Mouse (Mus musculus): ENCODE data around the gene Gm37419. TPM values are rescaled to one million over a fixed set of nuclear protein-coding genes. Genes with fewer than 3 reads are reported as not detected.

Gene Gm37419
- total RNA-seq, 2 experiments from 2014 or later = not detected

Other genes starting within 250 kb of the Gm37419 start
- 100 to 1,000 TPM; 420 to 444 TPM for gene Sst, start 97.5 kb upstream of the Gm37419 start, total RNA-seq (2021)
- gene Rtp2, start 56.1 kb upstream of the Gm37419 start, total RNA-seq (2021) = under 1 TPM in 1 of 2 experiments, not detected in 1; 0.42 TPM
- gene Bcl6, start 370 bp downstream of the Gm37419 start, total RNA-seq (2021) = 10 to 100 TPM; 28.4 TPM

Data from left cerebral cortex, adult 18-20 months (tissue).